17 mouse cellular contexts compared by ENCODE assay signal in genomic region chr17:85631106-85631505, GRCm38 (mm10). TPM values are rescaled to one million over a fixed set of nuclear protein-coding genes. Genes with fewer than 3 reads are reported as not detected.
DNase-seq lines count a peak whose midpoint lies in the region; ATAC-seq and TF ChIP-seq lines count a peak whose summit lies in the region.
"Had no signal": no experiment of that assay in that cellular context is flagged by ENCODE, and none has a peak within 500 bp of the region (broad histone marks: within the 10 kb centered on the region; RNA-seq: fewer than 3 reads in every experiment).

No protein-coding gene starts in this region.

- no peak overlapping the region for H3K4me2 ChIP-seq in kidney, embryonic 16.5 days (replicated peaks; ENCODE audit: low read depth, low read length)
- no peak overlapping the region for H3K4me2 ChIP-seq in midbrain, postnatal 0 days (ENCODE audit: low read depth, low read length, poor library complexity, severe bottlenecking)
- H3K4me2 ChIP-seq in midbrain, embryonic 15.5 days: no peak overlapping the region
- H3K4me2 ChIP-seq: liver, embryonic 15.5 days had no signal

- 0 out of 2 replicates have a peak, but pooled peaks have one; percentile 62 for ATAC-seq in kidney, embryonic 16.5 days (ENCODE audit: low FRiP score, low TSS enrichment)
- ATAC-seq in midbrain, postnatal 0 days (ENCODE audit: low FRiP score): no peak
- ATAC-seq in midbrain, embryonic 15.5 days (replicated peaks): no peak

- no peaks in the 10 kb centered on the region for H3K9me3 ChIP-seq in kidney, embryonic 16.5 days (ENCODE audit: low read length)
- H3K9me3 ChIP-seq in midbrain, postnatal 0 days (ENCODE audit: low read length): no peaks in the 10 kb centered on the region
- H3K9me3 ChIP-seq in midbrain, embryonic 15.5 days: no peaks in the 10 kb centered on the region
- H3K9me3 ChIP-seq: liver, embryonic 15.5 days had no signal

- TF ChIP-seq CTCF in midbrain, postnatal 0 days (IDR thresholded peaks at IDR 0.05): peak; percentile 53

- H3K4me3 ChIP-seq in kidney, embryonic 16.5 days (ENCODE audit: low read length): no peak overlapping the region
- H3K4me3 ChIP-seq in midbrain, postnatal 0 days (ENCODE audit: low read depth, low read length): no peak overlapping the region
- H3K4me3 ChIP-seq in midbrain, embryonic 15.5 days: no peak overlapping the region
- H3K4me3 ChIP-seq: liver, embryonic 15.5 days had no signal

- no peak overlapping the region for H3K27ac ChIP-seq in kidney, embryonic 16.5 days (ENCODE audit: low read length)
- H3K27ac ChIP-seq in midbrain, postnatal 0 days (ENCODE audit: low read depth, low read length): no peak overlapping the region
- no peak overlapping the region for H3K27ac ChIP-seq in midbrain, embryonic 15.5 days
- H3K27ac ChIP-seq: liver, embryonic 15.5 days had no signal

- peaks cover 76% of the 10 kb centered on the region for H3K27me3 ChIP-seq in kidney, embryonic 16.5 days (ENCODE audit: insufficient read depth, low read length)
- H3K27me3 ChIP-seq in midbrain, postnatal 0 days (ENCODE audit: insufficient read depth, low read length): peaks cover 76% of the 10 kb centered on the region
- H3K27me3 ChIP-seq in midbrain, embryonic 15.5 days (replicated peaks): peaks cover 78% of the 10 kb centered on the region

- no peaks in the 10 kb centered on the region for H3K4me1 ChIP-seq in kidney, embryonic 16.5 days (ENCODE audit: insufficient read depth, low read length)
- H3K4me1 ChIP-seq in midbrain, postnatal 0 days (ENCODE audit: insufficient read depth, low read length): no peaks in the 10 kb centered on the region
- no peaks in the 10 kb centered on the region for H3K4me1 ChIP-seq in midbrain, embryonic 15.5 days
- H3K4me1 ChIP-seq: liver, embryonic 15.5 days had no signal

- DNase-seq in cerebellum, postnatal 10 days: peak; percentile 71 to 74
- DNase-seq in cerebellum, adult 8-10 months: no peak
- no peak for DNase-seq in kidney, postnatal 10 days
- DNase-seq in midbrain, postnatal 0 days (ENCODE audit: low spot score): peak; percentile 21
- DNase-seq in urinary bladder, postnatal 36 days (ENCODE audit: low spot score in 2 of 2): no peak
- no peak for DNase-seq in gastrocnemius, postnatal 4 days (ENCODE audit: low spot score in 2 of 2)
- DNase-seq: adrenal gland, postnatal 10 days; heart, postnatal 10 days; right cerebral cortex, postnatal 4 days had no signal

- no peaks in the 10 kb centered on the region for H3K36me3 ChIP-seq in kidney, embryonic 16.5 days (ENCODE audit: insufficient read depth, low read length)
- H3K36me3 ChIP-seq in midbrain, postnatal 0 days (ENCODE audit: insufficient read depth, low read length): no peaks in the 10 kb centered on the region
- H3K36me3 ChIP-seq in midbrain, embryonic 15.5 days (replicated peaks): no peaks in the 10 kb centered on the region
- H3K36me3 ChIP-seq: liver, embryonic 15.5 days had no signal

- 59% methylated on average over 5 of the region's 5 CpGs for WGBS in kidney, embryonic 16.5 days
- 58% methylated on average over 5 of the region's 5 CpGs for WGBS in midbrain, postnatal 0 days
- WGBS in midbrain, embryonic 15.5 days: 64% methylated on average over 4 of the region's 5 CpGs

- H3K9ac ChIP-seq in kidney, embryonic 16.5 days (replicated peaks; ENCODE audit: low read length): no peak overlapping the region
- no peak overlapping the region for H3K9ac ChIP-seq in midbrain, postnatal 0 days (replicated peaks; ENCODE audit: low read length, poor library complexity, severe bottlenecking)
- H3K9ac ChIP-seq in midbrain, embryonic 15.5 days: no peak overlapping the region
- H3K9ac ChIP-seq: liver, embryonic 15.5 days had no signal

RNA-seq across cellular contexts. Expression of gene Six3, which starts 17.7 kb away (rescaled TPM):
- polyA plus RNA-seq in kidney, embryonic 16.5 days (2015; fragmentation: Nextera tagmentation; extraction: Ambion mirVana): not detected in 2 replicates
- total RNA-seq in midbrain, postnatal 0 days (2014; rRNA removed): 11.2 and 12.8 TPM in 2 replicates
- polyA plus RNA-seq in midbrain, postnatal 0 days (2015; fragmentation: Nextera tagmentation; extraction: Ambion mirVana): 23.3 and 28.0 TPM in 2 replicates
- 30.2 and 30.4 TPM in 2 replicates for polyA plus RNA-seq in midbrain, embryonic 15.5 days (2015; fragmentation: Nextera tagmentation; extraction: Ambion mirVana)
- total RNA-seq in gastrocnemius, postnatal 4 days (2021): not detected
- total RNA-seq: adrenal gland, postnatal 10 days; ES-E14; heart, postnatal 10 days; megakaryocyte progenitor cell, adult 5-6 weeks had no signal
- polyA plus RNA-seq: gonadal fat pad, adult 2 months; large intestine, adult 2 months; liver, embryonic 15.5 days; stomach, embryonic 14.5 days had no signal

RNA-seq across cellular contexts. Expression of gene Six2, which starts 57.0 kb away (rescaled TPM):
- 13.3 and 15.9 TPM in 2 replicates for polyA plus RNA-seq in kidney, embryonic 16.5 days (2015; fragmentation: Nextera tagmentation; extraction: Ambion mirVana)
- total RNA-seq in midbrain, postnatal 0 days (2014; rRNA removed): 0.24 and 1.3 TPM in 2 replicates
- 0.17 and 0.39 TPM in 2 replicates for polyA plus RNA-seq in midbrain, postnatal 0 days (2015; fragmentation: Nextera tagmentation; extraction: Ambion mirVana)
- polyA plus RNA-seq in midbrain, embryonic 15.5 days (2015; fragmentation: Nextera tagmentation; extraction: Ambion mirVana): 0.27 and 0.49 TPM in 2 replicates
- total RNA-seq in gastrocnemius, postnatal 4 days (2021): 10 to 100 TPM; 11.2 to 13.3 TPM
- total RNA-seq: megakaryocyte progenitor cell, adult 5-6 weeks had no signal
- polyA plus RNA-seq: gonadal fat pad, adult 2 months; large intestine, adult 2 months; liver, embryonic 15.5 days had no signal

Comparison
In these comparisons a context has a peak if more than half of its experiments do, and no peak if none do; other contexts are left out.
1. DNase-seq: peak in cerebellum, postnatal 10 days (2 of 2) and midbrain, postnatal 0 days (single experiment); none in cerebellum, adult 8-10 months (single experiment), kidney, postnatal 10 days (single experiment), urinary bladder, postnatal 36 days (0 of 2) and gastrocnemius, postnatal 4 days (0 of 2).
2. RNA of gene Six3, which starts 17.7 kb away (polyA plus RNA-seq): 30.2 to 30.4 TPM in midbrain, embryonic 15.5 days and 23.3 to 28.0 TPM in midbrain, postnatal 0 days; not detected in kidney, embryonic 16.5 days; every median in the first group is over 10 times any median in the second.